Mouse (Mus musculus) C2C12 (cell line): ENCODE results near the gene Dyrk2. TPM values are rescaled to one million over a fixed set of nuclear protein-coding genes. Genes with fewer than 3 reads are reported as not detected.

Source experiments
- H3K27me3 ChIP-seq: one replicate; pipeline ENCODE4 v1.6.1; 2011; ENCODE audit not compliant: control insufficient read depth, insufficient read depth, insufficient read length
- H3K36me3 ChIP-seq: one replicate; pipeline ENCODE4 v1.6.1; 2011; ENCODE audit not compliant: control insufficient read depth, insufficient read depth
- H3K4me3 ChIP-seq: one replicate; pipeline ENCODE4 v1.5.1; 2011; ENCODE audit warnings: mild to moderate bottlenecking, control low read depth; ENCODE audit not compliant: poor library complexity, insufficient read depth, severe bottlenecking
- H3K79me2 ChIP-seq: one replicate; pipeline ENCODE4 v1.6.1; 2011; ENCODE audit not compliant: control insufficient read depth, insufficient read depth
- H3K79me3 ChIP-seq: one replicate; pipeline ENCODE4 v1.6.1; 2011; ENCODE audit warnings: low read depth, control low read depth
- H3ac ChIP-seq: one replicate; pipeline ENCODE3; 2011; ENCODE audit warnings: low read depth; ENCODE audit not compliant: control insufficient read depth, insufficient read length
- CEBPB ChIP-seq: IDR thresholded peaks from one replicate; pipeline ENCODE4 v1.6.1; 2011; ENCODE audit warnings: low read depth, mild to moderate bottlenecking, control low read depth, moderate library complexity
- CTCF ChIP-seq: IDR thresholded peaks from one replicate; pipeline ENCODE4 v1.5.1; 2011; ENCODE audit not compliant: control insufficient read depth, insufficient read depth, insufficient read length
- FOSL1 ChIP-seq: IDR thresholded peaks from one replicate; pipeline ENCODE4 v1.8.0; 2011; ENCODE audit warnings: mild to moderate bottlenecking, low read length; ENCODE audit not compliant: poor library complexity, insufficient read depth, severe bottlenecking
- MAX ChIP-seq: IDR thresholded peaks from one replicate; pipeline ENCODE4 v1.6.1; 2011; ENCODE audit warnings: mild to moderate bottlenecking, control low read depth
- MYOD1 ChIP-seq: IDR thresholded peaks from one replicate; pipeline ENCODE4 v1.6.1; 2011; ENCODE audit warnings: low read depth; ENCODE audit not compliant: control insufficient read depth, insufficient read length
- MYOG ChIP-seq: IDR thresholded peaks from one replicate; pipeline ENCODE4 v1.6.1; 2011; ENCODE audit not compliant: control insufficient read depth, insufficient read length; ENCODE audit errors: extremely low read depth
- USF1 ChIP-seq: IDR thresholded peaks from one replicate; pipeline ENCODE4 v1.6.1; 2011; ENCODE audit warnings: low read depth, mild to moderate bottlenecking, control low read depth, moderate library complexity
- polyA plus RNA-seq: library from polyadenylated mRNA; unstranded; fragments of >200 nt; fragmentation: generic; extraction: Trizol; gene quantifications from one replicate; pipeline ENCODE4 v1.2.1, GENCODE M21; 2012; ENCODE audit warnings: missing spikeins

The Dyrk2 gene
- polyA plus RNA-seq, 1 experiment: 11.2 TPM

DNA sequence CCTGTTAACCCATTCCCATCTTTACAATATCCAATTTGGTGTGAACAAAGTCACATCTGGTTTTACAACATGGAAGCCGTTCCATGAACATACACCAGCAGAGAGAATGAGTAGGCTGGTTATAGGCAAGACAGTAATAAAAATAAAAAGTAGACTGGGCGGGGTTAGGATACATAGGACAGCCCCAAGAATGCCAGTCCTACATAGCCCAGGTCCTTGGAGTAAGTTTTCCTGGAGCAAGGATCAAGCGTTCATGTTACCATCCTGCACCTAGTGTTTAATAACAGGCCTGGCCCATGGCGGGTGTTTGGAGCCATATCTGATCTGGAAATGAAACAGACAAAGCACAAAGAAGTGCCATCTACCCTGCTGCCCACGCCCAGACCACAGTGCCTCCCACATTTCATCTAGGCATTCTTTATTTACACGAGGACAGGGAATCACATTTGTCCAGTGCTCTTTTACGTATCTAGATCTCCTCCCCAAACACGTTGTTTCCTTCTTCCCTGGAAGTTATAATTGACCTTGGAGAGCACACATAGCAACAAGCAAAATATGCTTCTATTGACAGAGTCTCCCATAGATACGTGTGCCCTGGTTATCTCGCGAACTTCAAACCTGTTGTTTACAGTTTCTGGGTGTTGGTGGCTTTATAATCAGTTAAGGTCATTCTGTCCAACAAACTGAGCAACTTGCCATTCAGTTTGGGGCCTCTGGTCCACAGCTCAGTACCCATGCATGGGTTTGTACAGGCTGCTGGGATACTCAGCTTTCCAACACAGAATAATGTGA, 8.6 kb downstream of the Dyrk2 start:
- Histone ChIP-seq H3ac (no peak overlapping the region), H3K27me3 (no peaks in the 10 kb centered on the region), H3K79me3 (peaks cover 74% of the 10 kb centered on the region), H3K36me3 (peaks cover 86% of the 10 kb centered on the region), H3K4me3 (no peak overlapping the region), H3K79me2 (peaks cover 85% of the 10 kb centered on the region)
- TF ChIP-seq CEBPB: no peak
- no peak for TF ChIP-seq USF1
- TF ChIP-seq MAX: no peak
- no peak for TF ChIP-seq CTCF
- TF ChIP-seq FOSL1: no peak
- no peak for TF ChIP-seq MYOG
- no peak for TF ChIP-seq MYOD1

- Histone ChIP-seq H3K79me3 (peaks cover 59% of the 10 kb centered on the region), H3ac (no peak overlapping the region), H3K4me3 (no peak overlapping the region), H3K27me3 (no peaks in the 10 kb centered on the region), H3K36me3 (peaks cover 77% of the 10 kb centered on the region), H3K79me2 (peaks cover 70% of the 10 kb centered on the region)
- no peak for TF ChIP-seq FOSL1
- TF ChIP-seq MAX: no peak
- no peak for TF ChIP-seq MYOD1
- TF ChIP-seq CEBPB: no peak
- TF ChIP-seq CTCF: no peak
- TF ChIP-seq MYOG: no peak
- no peak for TF ChIP-seq USF1
Observed at GRCm38 (mm10) chr10:118859655-118860054, 10.4 kb downstream of the Dyrk2 start.

GRCm38 (mm10) chr10:118854641-118855040, 15.4 kb downstream of the Dyrk2 start:
- H3K27me3 ChIP-seq: no peaks in the 10 kb centered on the region
- H3K4me3 ChIP-seq: no peak overlapping the region
- H3ac ChIP-seq: no peak overlapping the region
- H3K79me2 ChIP-seq: peaks cover 26% of the 10 kb centered on the region
- TF ChIP-seq MYOG (no peak), USF1 (no peak), MAX (no peak), CTCF (no peak), CEBPB (no peak), MYOD1 (no peak), FOSL1 (no peak)
- peaks cover 13% of the 10 kb centered on the region for H3K79me3 ChIP-seq
- H3K36me3 ChIP-seq: peaks cover 34% of the 10 kb centered on the region

GRCm38 (mm10) chr10:118852554-118852953, 17.5 kb downstream of the Dyrk2 start:
- H3K79me2 ChIP-seq: peaks cover 15% of the 10 kb centered on the region
- H3K36me3 ChIP-seq: peaks cover 13% of the 10 kb centered on the region
- no peak overlapping the region for H3K4me3 ChIP-seq
- TF ChIP-seq MYOG: no peak
- no peak for TF ChIP-seq MAX
- TF ChIP-seq CEBPB: no peak
- no peak for TF ChIP-seq CTCF
- no peak for TF ChIP-seq FOSL1
- no peak for TF ChIP-seq MYOD1
- no peak for TF ChIP-seq USF1
- H3K79me3 ChIP-seq: peaks cover 2% of the 10 kb centered on the region
- H3K27me3 ChIP-seq: no peaks in the 10 kb centered on the region
- no peak overlapping the region for H3ac ChIP-seq

DNA sequence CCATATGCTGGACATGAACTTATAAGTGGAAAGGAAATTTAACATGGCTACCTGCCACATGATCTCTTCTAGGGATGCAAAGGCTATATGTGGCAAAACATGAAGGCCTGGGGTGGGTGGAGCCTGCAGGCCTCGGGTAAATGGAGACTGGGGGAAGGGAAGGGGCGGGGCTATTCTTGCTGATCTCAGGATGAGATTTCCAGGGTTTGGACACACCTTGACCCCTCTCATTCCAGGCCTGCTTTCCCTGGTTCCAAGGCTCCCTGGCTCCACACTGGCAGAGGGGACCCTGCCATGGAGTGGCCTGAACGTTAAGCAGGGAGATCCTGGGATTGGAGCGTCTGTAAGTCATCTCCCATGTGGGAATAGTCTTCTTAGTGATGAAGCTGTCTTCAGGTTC, 21.5 kb downstream of the Dyrk2 start:
- H3ac ChIP-seq: no peak overlapping the region
- H3K36me3 ChIP-seq: no peaks in the 10 kb centered on the region
- no peaks in the 10 kb centered on the region for H3K79me2 ChIP-seq
- no peaks in the 10 kb centered on the region for H3K79me3 ChIP-seq
- H3K27me3 ChIP-seq: no peaks in the 10 kb centered on the region
- no peak overlapping the region for H3K4me3 ChIP-seq
- TF ChIP-seq CEBPB: no peak
- TF ChIP-seq FOSL1: no peak
- TF ChIP-seq MYOG: no peak
- no peak for TF ChIP-seq USF1
- no peak for TF ChIP-seq MYOD1
- TF ChIP-seq CTCF: no peak
- TF ChIP-seq MAX: no peak

DNA sequence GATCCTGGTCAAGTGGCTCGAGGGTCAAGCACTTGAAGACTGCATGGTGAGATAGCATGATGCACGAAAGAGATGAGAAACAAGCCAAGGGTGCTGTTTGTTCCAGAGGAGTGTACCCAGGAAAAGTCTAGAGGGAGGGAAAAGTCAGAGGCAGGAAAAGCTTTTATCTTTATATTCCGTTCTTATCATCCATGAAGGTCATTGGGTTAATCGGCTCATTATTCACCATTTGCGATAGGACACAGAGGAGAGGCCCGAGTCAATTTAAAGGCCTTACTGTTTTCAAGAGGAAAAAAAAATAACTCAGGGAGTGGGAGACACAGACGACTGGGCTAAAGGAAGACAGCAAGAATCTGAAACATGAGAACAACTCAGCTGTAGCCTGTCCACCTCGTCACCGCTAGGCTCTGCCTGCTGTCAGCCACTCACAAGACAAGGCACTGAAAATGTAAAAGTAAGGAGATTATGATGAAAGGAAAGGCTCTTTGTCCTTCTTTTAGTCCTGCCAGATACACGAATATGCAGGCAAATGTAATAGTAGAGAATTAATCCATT, 22.9 kb downstream of the Dyrk2 start:
- H3K4me3 ChIP-seq: no peak overlapping the region

More for the DNA sequence above, 22.9 kb downstream of the Dyrk2 start:
- H3K79me3 ChIP-seq: no peaks in the 10 kb centered on the region
- no peak overlapping the region for H3ac ChIP-seq
- no peaks in the 10 kb centered on the region for H3K27me3 ChIP-seq
- no peaks in the 10 kb centered on the region for H3K79me2 ChIP-seq
- TF ChIP-seq CEBPB (no peak), MAX (no peak), USF1 (no peak), FOSL1 (no peak), CTCF (no peak), MYOG (no peak), MYOD1 (no peak)
- no peaks in the 10 kb centered on the region for H3K36me3 ChIP-seq
